Mouse (Mus musculus): ENCODE data around the gene Edn2. TPM values are rescaled to one million over a fixed set of nuclear protein-coding genes. Genes with fewer than 3 reads are reported as not detected.

Edn2 gene
- polyA plus RNA-seq, 1 experiment: 0.42 TPM

GRCm38 (mm10) chr4:120188651-120189161 lies 27.7 kb downstream of the Edn2 start:
- Histone ChIP-seq H3K4me1 (ENCODE audit: control insufficient read depth, insufficient read depth, low read length) (no peaks in the 10 kb centered on the region), H3K4me3 (ENCODE audit: low read depth, low read length) (no peak overlapping the region), H3K9me3 (replicated peaks; ENCODE audit: control insufficient read depth, insufficient read depth, low read length, poor library complexity, severe bottlenecking) (no peaks in the 10 kb centered on the region), H3K27ac (ENCODE audit: insufficient read depth, low read length) (no peak overlapping the region), H3K36me3 (ENCODE audit: control insufficient read depth, insufficient read depth, low read length, poor library complexity, severe bottlenecking) (no peaks in the 10 kb centered on the region), H3K27me3 (ENCODE audit: control insufficient read depth, insufficient read depth, low read length, poor library complexity, severe bottlenecking) (no peaks in the 10 kb centered on the region), H3K9ac (ENCODE audit: low read depth, poor library complexity, severe bottlenecking) (no peak overlapping the region)
- TF ChIP-seq EP300 (IDR thresholded peaks at IDR 0.05; ENCODE audit: insufficient read depth, low read depth, low read length) (no peak), CTCF (IDR thresholded peaks at IDR 0.05; ENCODE audit: low read depth, low read length) (no peak), POLR2A (IDR thresholded peaks at IDR 0.05; ENCODE audit: insufficient read depth, low read length) (no peak)

- Histone ChIP-seq H3K27ac (ENCODE audit: insufficient read depth, low read length) (no peak overlapping the region), H3K4me3 (ENCODE audit: low read depth, low read length) (no peak overlapping the region), H3K4me1 (ENCODE audit: control insufficient read depth, insufficient read depth, low read length) (no peaks in the 10 kb centered on the region), H3K27me3 (ENCODE audit: control insufficient read depth, insufficient read depth, low read length, poor library complexity, severe bottlenecking) (no peaks in the 10 kb centered on the region), H3K9me3 (replicated peaks; ENCODE audit: control insufficient read depth, insufficient read depth, low read length, poor library complexity, severe bottlenecking) (no peaks in the 10 kb centered on the region), H3K9ac (ENCODE audit: low read depth, poor library complexity, severe bottlenecking) (no peak overlapping the region), H3K36me3 (ENCODE audit: control insufficient read depth, insufficient read depth, low read length, poor library complexity, severe bottlenecking) (no peaks in the 10 kb centered on the region)
- TF ChIP-seq EP300 (IDR thresholded peaks at IDR 0.05; ENCODE audit: insufficient read depth, low read depth, low read length) (no peak), POLR2A (IDR thresholded peaks at IDR 0.05; ENCODE audit: insufficient read depth, low read length) (no peak), CTCF (IDR thresholded peaks at IDR 0.05; ENCODE audit: low read depth, low read length) (no peak)
These were observed 28.9 kb downstream of the Edn2 start for GRCm38 (mm10) chr4:120189941-120190340.

GRCm38 (mm10) chr4:120191987-120192386 lies 31.0 kb downstream of the Edn2 start:
- no peaks in the 10 kb centered on the region for H3K4me1 ChIP-seq (ENCODE audit: control insufficient read depth, insufficient read depth, low read length)
- H3K9ac ChIP-seq (ENCODE audit: low read depth, poor library complexity, severe bottlenecking): no peak overlapping the region
- TF ChIP-seq EP300 (IDR thresholded peaks at IDR 0.05; ENCODE audit: insufficient read depth, low read depth, low read length) (no peak), CTCF (IDR thresholded peaks at IDR 0.05; ENCODE audit: low read depth, low read length) (no peak), POLR2A (IDR thresholded peaks at IDR 0.05; ENCODE audit: insufficient read depth, low read length) (no peak)
- no peaks in the 10 kb centered on the region for H3K27me3 ChIP-seq (ENCODE audit: control insufficient read depth, insufficient read depth, low read length, poor library complexity, severe bottlenecking)
- no peaks in the 10 kb centered on the region for H3K36me3 ChIP-seq (ENCODE audit: control insufficient read depth, insufficient read depth, low read length, poor library complexity, severe bottlenecking)
- H3K9me3 ChIP-seq (replicated peaks; ENCODE audit: control insufficient read depth, insufficient read depth, low read length, poor library complexity, severe bottlenecking): no peaks in the 10 kb centered on the region
- H3K4me3 ChIP-seq (ENCODE audit: low read depth, low read length): no peak overlapping the region
- no peak overlapping the region for H3K27ac ChIP-seq (ENCODE audit: insufficient read depth, low read length)

GRCm38 (mm10) chr4:120194026-120194425 lies 33.0 kb downstream of the Edn2 start:
- Histone ChIP-seq H3K9ac (ENCODE audit: low read depth, poor library complexity, severe bottlenecking) (no peak overlapping the region), H3K27ac (ENCODE audit: insufficient read depth, low read length) (no peak overlapping the region), H3K27me3 (ENCODE audit: control insufficient read depth, insufficient read depth, low read length, poor library complexity, severe bottlenecking) (no peaks in the 10 kb centered on the region), H3K4me3 (ENCODE audit: low read depth, low read length) (no peak overlapping the region), H3K36me3 (ENCODE audit: control insufficient read depth, insufficient read depth, low read length, poor library complexity, severe bottlenecking) (no peaks in the 10 kb centered on the region), H3K9me3 (replicated peaks; ENCODE audit: control insufficient read depth, insufficient read depth, low read length, poor library complexity, severe bottlenecking) (no peaks in the 10 kb centered on the region), H3K4me1 (ENCODE audit: control insufficient read depth, insufficient read depth, low read length) (no peaks in the 10 kb centered on the region)
- no peak for TF ChIP-seq POLR2A (IDR thresholded peaks at IDR 0.05; ENCODE audit: insufficient read depth, low read length)
- TF ChIP-seq EP300 (IDR thresholded peaks at IDR 0.05; ENCODE audit: insufficient read depth, low read depth, low read length): no peak
- TF ChIP-seq CTCF (IDR thresholded peaks at IDR 0.05; ENCODE audit: low read depth, low read length): no peak

- TF ChIP-seq EP300 (IDR thresholded peaks at IDR 0.05; ENCODE audit: insufficient read depth, low read depth, low read length): no peak
- no peak for TF ChIP-seq POLR2A (IDR thresholded peaks at IDR 0.05; ENCODE audit: insufficient read depth, low read length)
- no peak for TF ChIP-seq CTCF (IDR thresholded peaks at IDR 0.05; ENCODE audit: low read depth, low read length)
- no peaks in the 10 kb centered on the region for H3K9me3 ChIP-seq (replicated peaks; ENCODE audit: control insufficient read depth, insufficient read depth, low read length, poor library complexity, severe bottlenecking)
- H3K36me3 ChIP-seq (ENCODE audit: control insufficient read depth, insufficient read depth, low read length, poor library complexity, severe bottlenecking): no peaks in the 10 kb centered on the region
- no peak overlapping the region for H3K9ac ChIP-seq (ENCODE audit: low read depth, poor library complexity, severe bottlenecking)
- no peaks in the 10 kb centered on the region for H3K27me3 ChIP-seq (ENCODE audit: control insufficient read depth, insufficient read depth, low read length, poor library complexity, severe bottlenecking)
- no peak overlapping the region for H3K27ac ChIP-seq (ENCODE audit: insufficient read depth, low read length)
- H3K4me3 ChIP-seq (ENCODE audit: low read depth, low read length): no peak overlapping the region
- H3K4me1 ChIP-seq (ENCODE audit: control insufficient read depth, insufficient read depth, low read length): no peaks in the 10 kb centered on the region
These were observed 34.0 kb downstream of the Edn2 start for GRCm38 (mm10) chr4:120194965-120195364.

- TF ChIP-seq POLR2A (IDR thresholded peaks at IDR 0.05; ENCODE audit: insufficient read depth, low read length) (no peak), EP300 (IDR thresholded peaks at IDR 0.05; ENCODE audit: insufficient read depth, low read depth, low read length) (no peak), CTCF (IDR thresholded peaks at IDR 0.05; ENCODE audit: low read depth, low read length) (no peak)
- H3K4me1 ChIP-seq (ENCODE audit: control insufficient read depth, insufficient read depth, low read length): no peaks in the 10 kb centered on the region
- H3K9ac ChIP-seq (ENCODE audit: low read depth, poor library complexity, severe bottlenecking): no peak overlapping the region
- no peaks in the 10 kb centered on the region for H3K27me3 ChIP-seq (ENCODE audit: control insufficient read depth, insufficient read depth, low read length, poor library complexity, severe bottlenecking)
- H3K27ac ChIP-seq (ENCODE audit: insufficient read depth, low read length): no peak overlapping the region
- no peaks in the 10 kb centered on the region for H3K36me3 ChIP-seq (ENCODE audit: control insufficient read depth, insufficient read depth, low read length, poor library complexity, severe bottlenecking)
- H3K4me3 ChIP-seq (ENCODE audit: low read depth, low read length): no peak overlapping the region
- H3K9me3 ChIP-seq (replicated peaks; ENCODE audit: control insufficient read depth, insufficient read depth, low read length, poor library complexity, severe bottlenecking): no peaks in the 10 kb centered on the region
These were observed 38.3 kb downstream of the Edn2 start for GRCm38 (mm10) chr4:120199184-120199885.
